Mouse (Mus musculus) kidney, postnatal 14 days (tissue): Measurements from ENCODE around the gene Cnot11.
A peak's percentile ranks its signal among the peaks of the same experiment; 100 is the strongest.

Experiments used
- DNase-seq: peaks from one replicate; pipeline ENCODE4 v3.0.0; 2022; ENCODE audit warnings: mixed read lengths

Gene Cnot11

GRCm38 (mm10) chr1:39535515-39536311 is 921 bp downstream of the Cnot11 start:
- DNase-seq, result peak; percentile 99

GRCm38 (mm10) chr1:39536701-39537100 is 1.9 kb downstream of the Cnot11 start:
- DNase-seq, result no peak

- no peak for DNase-seq
Observed at GRCm38 (mm10) chr1:39537631-39538380, 3.0 kb downstream of the Cnot11 start.

GRCm38 (mm10) chr1:39540592-39540991 is 5.8 kb downstream of the Cnot11 start:
- no peak for DNase-seq

- DNase-seq, result no peak
Observed at GRCm38 (mm10) chr1:39545589-39545988, 10.8 kb downstream of the Cnot11 start.

GRCm38 (mm10) chr1:39546160-39546866 is 11.5 kb downstream of the Cnot11 start:
- no peak for DNase-seq

GRCm38 (mm10) chr1:39547238-39547637 is 12.4 kb downstream of the Cnot11 start:
- DNase-seq, result no peak

GRCm38 (mm10) chr1:39549831-39550230 is 15.0 kb downstream of the Cnot11 start:
- peak; percentile 45 for DNase-seq

- no peak for DNase-seq
Observed at GRCm38 (mm10) chr1:39555556-39556415, 21.0 kb downstream of the Cnot11 start.

GRCm38 (mm10) chr1:39559009-39559408 is 24.2 kb downstream of the Cnot11 start:
- DNase-seq, result no peak

- DNase-seq, result no peak
Observed at GRCm38 (mm10) chr1:39561920-39562319, 27.1 kb downstream of the Cnot11 start.

GRCm38 (mm10) chr1:39563161-39563560 is 28.4 kb downstream of the Cnot11 start:
- no peak for DNase-seq

- DNase-seq, result no peak
Observed at GRCm38 (mm10) chr1:39564603-39565002, 29.8 kb downstream of the Cnot11 start.

- no peak for DNase-seq
Observed at GRCm38 (mm10) chr1:39568079-39568478, 33.3 kb downstream of the Cnot11 start.

GRCm38 (mm10) chr1:39571653-39572052 is 36.9 kb downstream of the Cnot11 start:
- DNase-seq, result no peak

GRCm38 (mm10) chr1:39573890-39574289 is 39.1 kb downstream of the Cnot11 start:
- DNase-seq, result no peak

- no peak for DNase-seq
Observed at GRCm38 (mm10) chr1:39575778-39576375, 41.1 kb downstream of the Cnot11 start.

GRCm38 (mm10) chr1:39576431-39577243 is 41.8 kb downstream of the Cnot11 start:
- peak; percentile 65 for DNase-seq

GRCm38 (mm10) chr1:39577253-39577705 is 42.5 kb downstream of the Cnot11 start, which contains the start of gene Rnf149:
TSS of gene Rnf149 (minus strand) at chr1:39577405.
- DNase-seq, result peak; percentile 97

- no peak for DNase-seq
Observed at GRCm38 (mm10) chr1:39578446-39578845, 43.7 kb downstream of the Cnot11 start.

- DNase-seq, result no peak
Observed at GRCm38 (mm10) chr1:39579139-39579538, 44.3 kb downstream of the Cnot11 start.
